14 mouse cellular contexts compared by ENCODE assay signal in the genomic region with DNA sequence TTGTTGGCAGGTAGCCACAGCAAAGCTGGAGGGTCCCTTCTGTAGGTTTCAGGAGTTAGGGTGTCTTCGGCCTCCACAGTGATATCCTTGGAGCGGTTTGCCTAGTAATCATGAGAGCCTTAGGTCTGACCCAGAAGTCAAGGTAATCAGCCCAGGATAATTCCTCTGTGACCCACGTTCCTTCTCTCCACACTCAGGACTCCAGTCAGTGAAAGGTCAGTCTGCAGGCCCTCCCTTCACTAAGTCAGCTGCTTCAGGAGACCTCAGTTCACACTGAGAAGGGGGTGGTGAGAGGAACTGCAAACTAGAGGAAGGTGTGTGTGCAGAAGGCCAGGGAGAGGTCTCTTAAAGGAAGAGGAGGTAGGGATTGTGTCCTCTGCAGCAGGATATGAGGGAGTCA.
"Had no signal": no experiment of that assay in that cellular context is flagged by ENCODE, and none has a peak within 500 bp of the region (broad histone marks: within the 10 kb centered on the region; RNA-seq: fewer than 3 reads in every experiment).

No protein-coding gene starts in this region.

- H3K4me1 ChIP-seq: midbrain, embryonic 13.5 days had no signal

- H3K9me3 ChIP-seq: limb, embryonic 12.5 days; liver, embryonic 13.5 days; lung, embryonic 15.5 days; megakaryocyte, embryonic 14.5 days; midbrain, embryonic 13.5 days had no signal

- H3K36me3 ChIP-seq: limb, embryonic 12.5 days; liver, embryonic 13.5 days; lung, embryonic 15.5 days; midbrain, embryonic 13.5 days had no signal

- H3K4me2 ChIP-seq: limb, embryonic 12.5 days; liver, embryonic 13.5 days; lung, embryonic 15.5 days; midbrain, embryonic 13.5 days had no signal

- DNase-seq: layer of hippocampus, adult 9-11 months; liver; liver, embryonic 13.5 days; liver, postnatal 0 days; lung, postnatal 14 days; right cerebral cortex, postnatal 14 days; thymus, adult 2 months; thymus, postnatal 25 days had no signal

- H3K4me3 ChIP-seq: limb, embryonic 12.5 days; liver, embryonic 13.5 days; lung, embryonic 15.5 days; megakaryocyte, embryonic 14.5 days; midbrain, embryonic 13.5 days had no signal

- ATAC-seq: hindbrain, postnatal 0 days; liver, postnatal 0 days; midbrain, embryonic 13.5 days had no signal

- H3K27me3 ChIP-seq: limb, embryonic 12.5 days; liver, embryonic 13.5 days; lung, embryonic 15.5 days; megakaryocyte, embryonic 14.5 days; midbrain, embryonic 13.5 days had no signal

- H3K9ac ChIP-seq: limb, embryonic 12.5 days; liver, embryonic 13.5 days; liver, postnatal 0 days; lung, embryonic 15.5 days; midbrain, embryonic 13.5 days had no signal

- H3K27ac ChIP-seq: hindbrain, postnatal 0 days; limb, embryonic 12.5 days; liver, embryonic 13.5 days; lung, embryonic 15.5 days; macrophage; midbrain, embryonic 13.5 days had no signal
